Mouse (Mus musculus) left cerebral cortex, postnatal 25 days (tissue): ENCODE data around the gene Bzw1. TPM values are rescaled to one million over a fixed set of nuclear protein-coding genes. Genes with fewer than 3 reads are reported as not detected.

Experiments used
- DNase-seq, 2 experiments: peaks; one replicate each; pipeline ENCODE4 v3.0.0; 2022; ENCODE audit warnings: low spot score in 2 of 2, mixed read lengths in 1 of 2
- intact Hi-C: fragments of 180-260 bp; cut with DNase I; formaldehyde crosslinking; loops from one replicate; pipeline ENCODE4 v1.15.1; 2025
- total RNA-seq, 2 experiments: library from RNA; stranded (reverse); gene quantifications; 2 replicates each; pipeline ENCODE4 v1.2.3; 2021

Bzw1 gene
- total RNA-seq, 2 experiments from 2014 or later, result 164 to 173 TPM

GRCm38 (mm10) chr1:58445143-58445722, 52.5 kb downstream of the Bzw1 start, which contains the start of the genes Nif3l1 and Ppil3:
Gene Nif3l1, plus strand, starts transcription at chr1:58445151.
Gene Ppil3, minus strand, starts transcription at chr1:58445486.
- intact Hi-C loops, result loop anchor here (2.0 kb wide), 1 partner anchor 52 kb away; the partner anchor contains the start of gene Bzw1
- DNase-seq, result peak; percentile 89 to 96

- intact Hi-C loops, result loop anchor here (2.0 kb wide), 1 partner anchor 53 kb away; the partner anchor contains the start of gene Bzw1
- no peak for DNase-seq
Measured at GRCm38 (mm10) chr1:58445861-58446260, 53.2 kb downstream of the Bzw1 start.

- intact Hi-C loops, result no loop called here
- no peak for DNase-seq
Measured at GRCm38 (mm10) chr1:58447766-58448165, 55.1 kb downstream of the Bzw1 start.

GRCm38 (mm10) chr1:58448396-58448795, 55.7 kb downstream of the Bzw1 start:
- DNase-seq, result no peak
- intact Hi-C loops, result no loop called here

- intact Hi-C loops, result no loop called here
- no peak for DNase-seq
Measured at GRCm38 (mm10) chr1:58454316-58454715, 61.6 kb downstream of the Bzw1 start.

Other genes starting within 250 kb of the Bzw1 start
- 1 to 10 TPM; 4.8 to 6.7 TPM for gene Aox4, start 182.5 kb upstream of the Bzw1 start, total RNA-seq
- gene Aox2, start 114.6 kb upstream of the Bzw1 start, total RNA-seq, result not detected
- gene Clk1, start 31.2 kb downstream of the Bzw1 start, total RNA-seq, result 100 to 1,000 TPM in 1 of 2 experiments, 10 to 100 TPM in 1; 92.9 to 123 TPM
- 10 to 100 TPM; 14.7 to 21.7 TPM for gene Nif3l1, start 52.3 kb downstream of the Bzw1 start, total RNA-seq
- gene Ppil3, start 52.6 kb downstream of the Bzw1 start, total RNA-seq, result 10 to 100 TPM; 27.1 to 27.8 TPM
- gene Orc2, start 112.2 kb downstream of the Bzw1 start, total RNA-seq, result 10 to 100 TPM; 25.5 to 26.5 TPM
- gene Fam126b, start 193.4 kb downstream of the Bzw1 start, total RNA-seq, result 100 to 1,000 TPM; 137 to 145 TPM
- 100 to 1,000 TPM; 111 to 112 TPM for gene Ndufb3, start 193.5 kb downstream of the Bzw1 start, total RNA-seq